Mouse (Mus musculus): Measurements from ENCODE around the gene Rnf207. TPM values are rescaled to one million over a fixed set of nuclear protein-coding genes. Genes with fewer than 3 reads are reported as not detected.

The Rnf207 gene
- polyA plus RNA-seq, 1 experiment from 2014 or later = 1.2 TPM

GRCm38 (mm10) chr4:152286887-152287286 is 31.9 kb downstream of the Rnf207 start:
- Histone ChIP-seq H3K4me2 (replicated peaks; ENCODE audit: low read depth, low read length) (no peak overlapping the region), H3K9ac (replicated peaks; ENCODE audit: low read length) (no peak overlapping the region), H3K27ac (ENCODE audit: low read length) (no peak overlapping the region), H3K9me3 (ENCODE audit: low read length) (no peaks in the 10 kb centered on the region), H3K36me3 (ENCODE audit: insufficient read depth, low read length) (no peaks in the 10 kb centered on the region), H3K4me1 (ENCODE audit: insufficient read depth, low read length) (peaks cover 28% of the 10 kb centered on the region), H3K4me3 (ENCODE audit: low read length) (no peak overlapping the region), H3K27me3 (ENCODE audit: insufficient read depth, low read length) (peaks cover 91% of the 10 kb centered on the region)
- 4% methylated on average over 26 of the region's 26 CpGs for WGBS
- ATAC-seq (ENCODE audit: low FRiP score, low TSS enrichment) = 0 out of 2 replicates have a peak, but pooled peaks have one; percentile 13

- Histone ChIP-seq H3K4me2 (replicated peaks; ENCODE audit: low read depth, low read length) (peak overlapping the region; percentile 16; the same call in 1 of the 2 replicates), H3K4me1 (ENCODE audit: insufficient read depth, low read length) (peaks cover 28% of the 10 kb centered on the region), H3K27ac (ENCODE audit: low read length) (no peak overlapping the region), H3K4me3 (ENCODE audit: low read length) (peak overlapping the region; percentile 1; the same call in 1 of the 2 replicates), H3K36me3 (ENCODE audit: insufficient read depth, low read length) (0 out of 2 replicates have a peak, but pooled peaks cover under 1% of the 10 kb centered on the region), H3K27me3 (ENCODE audit: insufficient read depth, low read length) (peaks cover 91% of the 10 kb centered on the region), H3K9me3 (ENCODE audit: low read length) (no peaks in the 10 kb centered on the region), H3K9ac (replicated peaks; ENCODE audit: low read length) (no peak overlapping the region)
- 2% methylated on average over 32 of the region's 32 CpGs for WGBS
- no peak for ATAC-seq (ENCODE audit: low FRiP score, low TSS enrichment)
These were observed 32.6 kb downstream of the Rnf207 start for GRCm38 (mm10) chr4:152286183-152286582.

- 4% methylated on average over 10 of the region's 10 CpGs for WGBS
- Histone ChIP-seq H3K36me3 (ENCODE audit: insufficient read depth, low read length) (0 out of 2 replicates have a peak, but pooled peaks cover 2% of the 10 kb centered on the region), H3K9ac (replicated peaks; ENCODE audit: low read length) (no peak overlapping the region), H3K9me3 (ENCODE audit: low read length) (no peaks in the 10 kb centered on the region), H3K4me3 (ENCODE audit: low read length) (no peak overlapping the region), H3K27ac (ENCODE audit: low read length) (no peak overlapping the region), H3K4me1 (ENCODE audit: insufficient read depth, low read length) (peaks cover 25% of the 10 kb centered on the region), H3K4me2 (replicated peaks; ENCODE audit: low read depth, low read length) (no peak overlapping the region), H3K27me3 (ENCODE audit: insufficient read depth, low read length) (peaks cover 90% of the 10 kb centered on the region)
- ATAC-seq (ENCODE audit: low FRiP score, low TSS enrichment) = no peak
These were observed 33.3 kb downstream of the Rnf207 start for GRCm38 (mm10) chr4:152285505-152285904.

GRCm38 (mm10) chr4:152283186-152283950 is 35.4 kb downstream of the Rnf207 start:
- Histone ChIP-seq H3K27ac (ENCODE audit: low read length) (no peak overlapping the region), H3K27me3 (ENCODE audit: insufficient read depth, low read length) (peaks cover 77% of the 10 kb centered on the region), H3K9me3 (ENCODE audit: low read length) (no peaks in the 10 kb centered on the region), H3K36me3 (ENCODE audit: insufficient read depth, low read length) (0 out of 2 replicates have a peak, but pooled peaks cover 2% of the 10 kb centered on the region), H3K4me2 (replicated peaks; ENCODE audit: low read depth, low read length) (peak overlapping the region; percentile 55), H3K4me3 (ENCODE audit: low read length) (peak overlapping the region; percentile 35), H3K9ac (replicated peaks; ENCODE audit: low read length) (0 out of 2 replicates have a peak overlapping the region, but pooled peaks have one; percentile 46), H3K4me1 (ENCODE audit: insufficient read depth, low read length) (peaks cover 19% of the 10 kb centered on the region)
- peak; percentile 85 for ATAC-seq (ENCODE audit: low FRiP score, low TSS enrichment)
- 7% methylated on average over 68 of the region's 70 CpGs for WGBS

- Histone ChIP-seq H3K9ac (replicated peaks; ENCODE audit: low read length) (0 out of 2 replicates have a peak overlapping the region, but pooled peaks have one; percentile 46), H3K4me1 (ENCODE audit: insufficient read depth, low read length) (peaks cover 19% of the 10 kb centered on the region), H3K27me3 (ENCODE audit: insufficient read depth, low read length) (peaks cover 71% of the 10 kb centered on the region), H3K4me3 (ENCODE audit: low read length) (peak overlapping the region; percentile 35), H3K27ac (ENCODE audit: low read length) (no peak overlapping the region), H3K36me3 (ENCODE audit: insufficient read depth, low read length) (0 out of 2 replicates have a peak, but pooled peaks cover 2% of the 10 kb centered on the region), H3K4me2 (replicated peaks; ENCODE audit: low read depth, low read length) (peak overlapping the region; percentile 55), H3K9me3 (ENCODE audit: low read length) (no peaks in the 10 kb centered on the region)
- 0 out of 2 replicates have a peak, but pooled peaks have one; percentile 1 for ATAC-seq (ENCODE audit: low FRiP score, low TSS enrichment)
- 14% methylated on average over 32 of the region's 34 CpGs for WGBS
These were observed 36.1 kb downstream of the Rnf207 start for GRCm38 (mm10) chr4:152282721-152283120.

- Histone ChIP-seq H3K4me3 (ENCODE audit: low read length) (no peak overlapping the region), H3K9me3 (ENCODE audit: low read length) (no peaks in the 10 kb centered on the region), H3K27ac (ENCODE audit: low read length) (no peak overlapping the region), H3K9ac (replicated peaks; ENCODE audit: low read length) (no peak overlapping the region), H3K4me2 (replicated peaks; ENCODE audit: low read depth, low read length) (no peak overlapping the region), H3K27me3 (ENCODE audit: insufficient read depth, low read length) (peaks cover 60% of the 10 kb centered on the region), H3K4me1 (ENCODE audit: insufficient read depth, low read length) (peaks cover 16% of the 10 kb centered on the region), H3K36me3 (ENCODE audit: insufficient read depth, low read length) (0 out of 2 replicates have a peak, but pooled peaks cover 2% of the 10 kb centered on the region)
- 54% methylated on average over 15 of the region's 15 CpGs for WGBS
- ATAC-seq (ENCODE audit: low FRiP score, low TSS enrichment) = no peak; the same call in 1 of the 2 replicates
These were observed 37.2 kb downstream of the Rnf207 start for GRCm38 (mm10) chr4:152281601-152282000.

GRCm38 (mm10) chr4:152278986-152279385 is 39.8 kb downstream of the Rnf207 start:
- Histone ChIP-seq H3K27ac (ENCODE audit: low read length) (no peak overlapping the region), H3K9ac (replicated peaks; ENCODE audit: low read length) (no peak overlapping the region), H3K4me2 (replicated peaks; ENCODE audit: low read depth, low read length) (no peak overlapping the region), H3K27me3 (ENCODE audit: insufficient read depth, low read length) (peaks cover 34% of the 10 kb centered on the region), H3K4me1 (ENCODE audit: insufficient read depth, low read length) (peaks cover 20% of the 10 kb centered on the region), H3K9me3 (ENCODE audit: low read length) (no peaks in the 10 kb centered on the region), H3K36me3 (ENCODE audit: insufficient read depth, low read length) (0 out of 2 replicates have a peak, but pooled peaks cover 2% of the 10 kb centered on the region), H3K4me3 (ENCODE audit: low read length) (no peak overlapping the region)
- ATAC-seq (ENCODE audit: low FRiP score, low TSS enrichment) = no peak
- 89% methylated on average over 23 of the region's 23 CpGs for WGBS

- no peak for ATAC-seq (ENCODE audit: low FRiP score, low TSS enrichment)
- no peak overlapping the region for H3K4me2 ChIP-seq (replicated peaks; ENCODE audit: low read depth, low read length)
- H3K27me3 ChIP-seq (ENCODE audit: insufficient read depth, low read length) = peaks cover 24% of the 10 kb centered on the region
- no peaks in the 10 kb centered on the region for H3K9me3 ChIP-seq (ENCODE audit: low read length)
- 72% methylated on average over 2 of the region's 2 CpGs for WGBS
- no peak overlapping the region for H3K4me3 ChIP-seq (ENCODE audit: low read length)
- H3K27ac ChIP-seq (ENCODE audit: low read length) = no peak overlapping the region
- no peak overlapping the region for H3K9ac ChIP-seq (replicated peaks; ENCODE audit: low read length)
- H3K36me3 ChIP-seq (ENCODE audit: insufficient read depth, low read length) = 0 out of 2 replicates have a peak, but pooled peaks cover 2% of the 10 kb centered on the region
- peaks cover 25% of the 10 kb centered on the region for H3K4me1 ChIP-seq (ENCODE audit: insufficient read depth, low read length)
These were observed 40.9 kb downstream of the Rnf207 start for GRCm38 (mm10) chr4:152277916-152278315.

- WGBS = 53% methylated on average over 10 of the region's 10 CpGs
- no peak overlapping the region for H3K4me3 ChIP-seq (ENCODE audit: low read length)
These were observed 42.1 kb downstream of the Rnf207 start for GRCm38 (mm10) chr4:152276389-152277347.

More at GRCm38 (mm10) chr4:152276389-152277347, 42.1 kb downstream of the Rnf207 start:
- Histone ChIP-seq H3K27me3 (ENCODE audit: insufficient read depth, low read length) (peaks cover 12% of the 10 kb centered on the region), H3K36me3 (ENCODE audit: insufficient read depth, low read length) (0 out of 2 replicates have a peak, but pooled peaks cover 2% of the 10 kb centered on the region), H3K4me2 (replicated peaks; ENCODE audit: low read depth, low read length) (no peak overlapping the region), H3K27ac (ENCODE audit: low read length) (no peak overlapping the region), H3K4me1 (ENCODE audit: insufficient read depth, low read length) (peaks cover 34% of the 10 kb centered on the region), H3K9ac (replicated peaks; ENCODE audit: low read length) (no peak overlapping the region), H3K9me3 (ENCODE audit: low read length) (no peaks in the 10 kb centered on the region)
- ATAC-seq (ENCODE audit: low FRiP score, low TSS enrichment) = no peak
